Comparison of ENCODE assay signal across 11 mouse cellular contexts in the genomic region with DNA sequence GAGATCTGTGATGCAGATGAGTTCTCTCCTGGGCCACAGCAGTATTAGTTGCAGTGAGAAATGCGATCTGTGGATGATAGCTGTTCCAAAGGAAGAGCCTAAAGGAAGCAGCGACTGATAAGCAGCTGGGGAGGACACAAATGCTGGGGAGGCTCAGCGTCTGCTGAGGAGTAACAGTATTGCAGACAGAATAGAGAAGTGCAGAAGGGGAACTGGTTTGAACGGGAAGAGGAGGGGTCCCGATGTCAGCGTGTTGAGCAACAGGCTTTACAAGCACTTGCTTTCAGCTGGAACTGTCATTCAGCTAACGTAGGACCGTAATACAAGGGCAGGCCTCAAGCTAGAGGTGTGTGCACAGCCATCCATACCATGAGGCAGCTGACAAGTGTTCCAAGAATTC. TPM values are rescaled to one million over a fixed set of nuclear protein-coding genes. Genes with fewer than 3 reads are reported as not detected.
DNase-seq lines count a peak whose midpoint lies in the region; ATAC-seq and TF ChIP-seq lines count a peak whose summit lies in the region.
"Had no signal": no experiment of that assay in that cellular context is flagged by ENCODE, and none has a peak within 500 bp of the region (broad histone marks: within the 10 kb centered on the region; RNA-seq: fewer than 3 reads in every experiment).

No protein-coding gene starts in this region.

- no peak overlapping the region for H3K27ac ChIP-seq in kidney, embryonic 16.5 days (ENCODE audit: low read length)
- H3K27ac ChIP-seq in kidney, embryonic 14.5 days (ENCODE audit: low read depth, low read length) = no peak overlapping the region
- H3K27ac ChIP-seq in intestine, postnatal 0 days (ENCODE audit: low read depth, low read length) = peak overlapping the region; percentile 15; the same call in 1 of the 2 replicates
- H3K27ac ChIP-seq: forebrain, embryonic 12.5 days had no signal

- WGBS in kidney, embryonic 16.5 days = 72% methylated on average over 8 of the region's 8 CpGs
- WGBS in kidney, embryonic 14.5 days = 69% methylated on average over 8 of the region's 8 CpGs
- WGBS in intestine, postnatal 0 days = 68% methylated on average over 8 of the region's 8 CpGs

- DNase-seq in c-Kit-positive CD71-negative TER-119-negative erythroid progenitor cells, embryonic 14.5 days (ENCODE audit: low read depth) = peak; percentile 64
- no peak for DNase-seq in frontal cortex, adult 2 months (ENCODE audit: extremely low spot score in 1 of 2, low spot score in 1 of 2)
- no peak for DNase-seq in gastrocnemius, postnatal 14 days
- DNase-seq: kidney, adult 18-20 months had no signal

- intact Hi-C loops in gastrocnemius, postnatal 14 days (cut with DNase I; ENCODE audit: low total_unique reads) = no loop called here

- H3K27me3 ChIP-seq in kidney, embryonic 16.5 days (ENCODE audit: insufficient read depth, low read length) = no peaks in the 10 kb centered on the region
- no peaks in the 10 kb centered on the region for H3K27me3 ChIP-seq in kidney, embryonic 14.5 days (ENCODE audit: control insufficient read depth, insufficient read depth, low read length)
- no peaks in the 10 kb centered on the region for H3K27me3 ChIP-seq in intestine, postnatal 0 days (replicated peaks; ENCODE audit: control insufficient read depth, insufficient read depth, low read length)
- H3K27me3 ChIP-seq: CH12.LX; forebrain, embryonic 12.5 days had no signal

- H3K9ac ChIP-seq in kidney, embryonic 16.5 days (replicated peaks; ENCODE audit: low read length) = no peak overlapping the region
- no peak overlapping the region for H3K9ac ChIP-seq in kidney, embryonic 14.5 days (ENCODE audit: low read depth, low read length)
- H3K9ac ChIP-seq in intestine, postnatal 0 days (ENCODE audit: low read depth, low read length) = no peak overlapping the region
- H3K9ac ChIP-seq: forebrain, embryonic 12.5 days had no signal

- H3K4me3 ChIP-seq in kidney, embryonic 16.5 days (ENCODE audit: low read length) = peak overlapping the region; percentile 11
- no peak overlapping the region for H3K4me3 ChIP-seq in kidney, embryonic 14.5 days (ENCODE audit: low read length)
- H3K4me3 ChIP-seq in intestine, postnatal 0 days (ENCODE audit: low read depth, low read length) = no peak overlapping the region
- H3K4me3 ChIP-seq: forebrain, embryonic 12.5 days had no signal

- no peak for TF ChIP-seq CTCF in intestine, postnatal 0 days (IDR thresholded peaks at IDR 0.05; ENCODE audit: low read depth)

- H3K4me2 ChIP-seq in kidney, embryonic 16.5 days (replicated peaks; ENCODE audit: low read depth, low read length) = peak overlapping the region; percentile 95; the same call in 1 of the 2 replicates
- H3K4me2 ChIP-seq in kidney, embryonic 14.5 days (replicated peaks; ENCODE audit: low read depth, low read length) = no peak overlapping the region
- peak overlapping the region; percentile 27 for H3K4me2 ChIP-seq in intestine, postnatal 0 days (replicated peaks; ENCODE audit: low read depth)
- H3K4me2 ChIP-seq: forebrain, embryonic 12.5 days had no signal

- H3K9me3 ChIP-seq in kidney, embryonic 16.5 days (ENCODE audit: low read length) = no peaks in the 10 kb centered on the region
- H3K9me3 ChIP-seq in kidney, embryonic 14.5 days (ENCODE audit: control insufficient read depth, low read length) = no peaks in the 10 kb centered on the region
- no peaks in the 10 kb centered on the region for H3K9me3 ChIP-seq in intestine, postnatal 0 days (ENCODE audit: control insufficient read depth)
- H3K9me3 ChIP-seq: forebrain, embryonic 12.5 days had no signal

- no peak for ATAC-seq in kidney, embryonic 16.5 days (ENCODE audit: low FRiP score, low TSS enrichment)
- ATAC-seq in kidney, embryonic 14.5 days (ENCODE audit: low FRiP score, low TSS enrichment) = no peak
- no peak for ATAC-seq in intestine, postnatal 0 days
- peak; percentile 45 for ATAC-seq in megakaryocyte progenitor cell, adult 5-6 weeks (replicated peaks; ENCODE audit: poor library complexity)
- ATAC-seq in erythroblast, adult 5-6 weeks (replicated peaks; ENCODE audit: low FRiP score, poor library complexity, severe bottlenecking) = no peak

- H3K36me3 ChIP-seq in kidney, embryonic 16.5 days (ENCODE audit: insufficient read depth, low read length) = peaks cover 41% of the 10 kb centered on the region
- H3K36me3 ChIP-seq in kidney, embryonic 14.5 days (ENCODE audit: control insufficient read depth, insufficient read depth, low read length) = peaks cover 62% of the 10 kb centered on the region
- peaks cover 39% of the 10 kb centered on the region for H3K36me3 ChIP-seq in intestine, postnatal 0 days (ENCODE audit: control insufficient read depth, insufficient read depth)

- peaks cover 43% of the 10 kb centered on the region for H3K4me1 ChIP-seq in kidney, embryonic 16.5 days (ENCODE audit: insufficient read depth, low read length)
- H3K4me1 ChIP-seq in kidney, embryonic 14.5 days (ENCODE audit: control insufficient read depth, insufficient read depth, low read length) = peaks cover 29% of the 10 kb centered on the region
- H3K4me1 ChIP-seq in intestine, postnatal 0 days (replicated peaks; ENCODE audit: control insufficient read depth, insufficient read depth, low read length) = peaks cover 20% of the 10 kb centered on the region

RNA-seq across cellular contexts. Expression of a gene that starts 3.8 kb away (rescaled TPM):
- polyA plus RNA-seq in kidney, embryonic 16.5 days (2015; fragmentation: Nextera tagmentation; extraction: Ambion mirVana) = 115 and 130 TPM in 2 replicates
- polyA plus RNA-seq in kidney, embryonic 14.5 days (2014; fragmentation: Nextera tagmentation; extraction: Ambion mirVana) = 87.0 and 118 TPM in 2 replicates
- polyA plus RNA-seq in intestine, postnatal 0 days (2015; fragmentation: Nextera tagmentation; extraction: Ambion mirVana) = 50.9 and 54.8 TPM in 2 replicates
- total RNA-seq in megakaryocyte progenitor cell, adult 5-6 weeks (2015) = 75.9 and 83.2 TPM in 2 replicates
- total RNA-seq in megakaryocyte progenitor cell, adult 5-6 weeks (2017) = 18.1 and 22.2 TPM in 2 replicates
- 59.7 and 69.8 TPM in 2 replicates for polyA plus RNA-seq in frontal cortex, adult 2 months (2012; rRNA removed)
- total RNA-seq in gastrocnemius, postnatal 14 days (2021) = 10 to 100 TPM; 35.2 to 40.9 TPM
- total RNA-seq in erythroblast, adult 5-6 weeks (2015; ENCODE audit: low replicate concordance) = 74.0 and 87.0 TPM in 2 replicates
- 7.7 and 14.1 TPM in 2 replicates for total RNA-seq in erythroblast, adult 5-6 weeks (2017; ENCODE audit: low replicate concordance)

RNA-seq across cellular contexts. Expression of a gene that starts 19.9 kb away (rescaled TPM):
- polyA plus RNA-seq in kidney, embryonic 16.5 days (2015; fragmentation: Nextera tagmentation; extraction: Ambion mirVana) = 8.2 and 8.6 TPM in 2 replicates
- polyA plus RNA-seq in kidney, embryonic 14.5 days (2014; fragmentation: Nextera tagmentation; extraction: Ambion mirVana) = 3.1 and 3.3 TPM in 2 replicates
- polyA plus RNA-seq in intestine, postnatal 0 days (2015; fragmentation: Nextera tagmentation; extraction: Ambion mirVana) = 13.3 and 13.7 TPM in 2 replicates
- 0.07 TPM in 1 of 2 replicates, not detected in the other for total RNA-seq in megakaryocyte progenitor cell, adult 5-6 weeks (2015)
- not detected in 2 replicates for total RNA-seq in megakaryocyte progenitor cell, adult 5-6 weeks (2017)
- polyA plus RNA-seq in frontal cortex, adult 2 months (2012; rRNA removed) = 0.23 and 0.52 TPM in 2 replicates
- total RNA-seq in gastrocnemius, postnatal 14 days (2021) = under 1 TPM; 0.07 to 0.21 TPM
- not detected in 2 replicates for total RNA-seq in erythroblast, adult 5-6 weeks (2015; ENCODE audit: low replicate concordance)
- not detected in 2 replicates for total RNA-seq in erythroblast, adult 5-6 weeks (2017; ENCODE audit: low replicate concordance)
- total RNA-seq: CH12.LX had no signal

RNA-seq across cellular contexts. Expression of a gene that starts 28.7 kb away (rescaled TPM):
- 0.11 and 0.13 TPM in 2 replicates for polyA plus RNA-seq in kidney, embryonic 16.5 days (2015; fragmentation: Nextera tagmentation; extraction: Ambion mirVana)
- polyA plus RNA-seq in kidney, embryonic 14.5 days (2014; fragmentation: Nextera tagmentation; extraction: Ambion mirVana) = 0.05 and 0.11 TPM in 2 replicates
- polyA plus RNA-seq in intestine, postnatal 0 days (2015; fragmentation: Nextera tagmentation; extraction: Ambion mirVana) = 0.05 and 0.12 TPM in 2 replicates
- not detected in 2 replicates for total RNA-seq in megakaryocyte progenitor cell, adult 5-6 weeks (2015)
- total RNA-seq in megakaryocyte progenitor cell, adult 5-6 weeks (2017) = not detected in 2 replicates
- polyA plus RNA-seq in frontal cortex, adult 2 months (2012; rRNA removed) = 85.7 and 92.4 TPM in 2 replicates
- under 1 TPM; 0.60 to 0.80 TPM for total RNA-seq in gastrocnemius, postnatal 14 days (2021)
- not detected in 2 replicates for total RNA-seq in erythroblast, adult 5-6 weeks (2015; ENCODE audit: low replicate concordance)
- total RNA-seq in erythroblast, adult 5-6 weeks (2017; ENCODE audit: low replicate concordance) = not detected in 2 replicates

RNA-seq across cellular contexts. Expression of a gene that starts 46.9 kb away (rescaled TPM):
- polyA plus RNA-seq in kidney, embryonic 16.5 days (2015; fragmentation: Nextera tagmentation; extraction: Ambion mirVana) = not detected in 2 replicates
- not detected in 2 replicates for polyA plus RNA-seq in kidney, embryonic 14.5 days (2014; fragmentation: Nextera tagmentation; extraction: Ambion mirVana)
- not detected in 2 replicates for polyA plus RNA-seq in intestine, postnatal 0 days (2015; fragmentation: Nextera tagmentation; extraction: Ambion mirVana)
- total RNA-seq in megakaryocyte progenitor cell, adult 5-6 weeks (2015) = not detected in 2 replicates
- total RNA-seq in megakaryocyte progenitor cell, adult 5-6 weeks (2017) = 1.1 TPM in 1 of 2 replicates, not detected in the other
- polyA plus RNA-seq in frontal cortex, adult 2 months (2012; rRNA removed) = 0.17 and 0.18 TPM in 2 replicates
- total RNA-seq in gastrocnemius, postnatal 14 days (2021) = under 1 TPM in 1 of 2 experiments, not detected in 1; 0.44 TPM
- not detected in 2 replicates for total RNA-seq in erythroblast, adult 5-6 weeks (2015; ENCODE audit: low replicate concordance)
- not detected in 2 replicates for total RNA-seq in erythroblast, adult 5-6 weeks (2017; ENCODE audit: low replicate concordance)
- total RNA-seq: CH12.LX had no signal
- polyA plus RNA-seq: forebrain, embryonic 12.5 days had no signal

RNA-seq across cellular contexts. Expression of a gene that starts 52.1 kb away (rescaled TPM):
- polyA plus RNA-seq in kidney, embryonic 16.5 days (2015; fragmentation: Nextera tagmentation; extraction: Ambion mirVana) = not detected in 2 replicates
- not detected in 2 replicates for polyA plus RNA-seq in kidney, embryonic 14.5 days (2014; fragmentation: Nextera tagmentation; extraction: Ambion mirVana)
- polyA plus RNA-seq in intestine, postnatal 0 days (2015; fragmentation: Nextera tagmentation; extraction: Ambion mirVana) = not detected in 2 replicates
- total RNA-seq in megakaryocyte progenitor cell, adult 5-6 weeks (2015) = not detected in 2 replicates
- not detected in 2 replicates for total RNA-seq in megakaryocyte progenitor cell, adult 5-6 weeks (2017)
- 0.08 and 0.14 TPM in 2 replicates for polyA plus RNA-seq in frontal cortex, adult 2 months (2012; rRNA removed)
- total RNA-seq in gastrocnemius, postnatal 14 days (2021) = not detected
- total RNA-seq in erythroblast, adult 5-6 weeks (2015; ENCODE audit: low replicate concordance) = not detected in 2 replicates
- not detected in 2 replicates for total RNA-seq in erythroblast, adult 5-6 weeks (2017; ENCODE audit: low replicate concordance)
- total RNA-seq: CH12.LX had no signal
- polyA plus RNA-seq: forebrain, embryonic 12.5 days had no signal

Comparison
In these comparisons a context has a peak if more than half of its experiments do, and no peak if none do; other contexts are left out.
1. RNA of a gene that starts 28.7 kb away (polyA plus RNA-seq): 85.7 to 92.4 TPM in frontal cortex, adult 2 months; 0.11 to 0.13 TPM in kidney, embryonic 16.5 days, 0.05 to 0.11 TPM in kidney, embryonic 14.5 days and 0.05 to 0.12 TPM in intestine, postnatal 0 days; every median in the first group is over 10 times any median in the second.